Mouse (Mus musculus) hindbrain, embryonic 13.5 days (tissue): ENCODE results near the gene Qrich2. TPM values are rescaled to one million over a fixed set of nuclear protein-coding genes. Genes with fewer than 3 reads are reported as not detected.
A peak's percentile ranks its signal among the peaks of the same experiment; 100 is the strongest.
"Not testable (repeated sequence)": the region's sequence is repeated elsewhere in the genome, so short reads cannot be mapped to it uniquely, and the experiment has no call there.

ENCODE experiments used
- ATAC-seq: fragments of 200-750 bp; cut with Nextera tagmentation; 2 replicates; pipeline ENCODE4 v1.8.0; 2017; ENCODE audit warnings: moderate TSS enrichment; ENCODE audit not compliant: low FRiP score
- H3K27ac ChIP-seq: fragments of 300-500 bp; sonication (generic); 2 replicates; pipeline ENCODE4 v1.5.1; 2015; ENCODE audit warnings: inconsistent platforms, mild to moderate bottlenecking, moderate library complexity
- H3K27me3 ChIP-seq: fragments of 300-500 bp; sonication (generic); 2 replicates; pipeline ENCODE4 v1.6.1; 2015; ENCODE audit warnings: mild to moderate bottlenecking, inconsistent platforms
- H3K36me3 ChIP-seq: fragments of 300-500 bp; sonication (generic); 2 replicates; pipeline ENCODE4 v1.6.1; 2015; ENCODE audit warnings: mild to moderate bottlenecking, inconsistent platforms
- H3K4me1 ChIP-seq: fragments of 300-500 bp; sonication (generic); replicated peaks from 2 replicates; pipeline ENCODE4 v1.6.1; 2015; ENCODE audit warnings: inconsistent platforms
- H3K4me2 ChIP-seq: fragments of 300-500 bp; sonication (generic); 2 replicates; pipeline ENCODE4 v1.6.1; 2015; ENCODE audit warnings: inconsistent platforms, mild to moderate bottlenecking, moderate library complexity
- H3K4me3 ChIP-seq: fragments of 300-500 bp; sonication (generic); 2 replicates; pipeline ENCODE4 v1.5.1; 2015; ENCODE audit warnings: mild to moderate bottlenecking, inconsistent platforms
- H3K9ac ChIP-seq: fragments of 300-500 bp; sonication (generic); 2 replicates; pipeline ENCODE4 v1.6.1; 2015; ENCODE audit warnings: mild to moderate bottlenecking, inconsistent platforms
- H3K9me3 ChIP-seq: fragments of 300-500 bp; sonication (generic); 2 replicates; pipeline ENCODE4 v1.6.1; 2016; ENCODE audit warnings: inconsistent platforms
- WGBS: fragments of 180-500 bp; shearing (Covaris S2); methylation state at CpG from one replicate; pipeline ENCODE4 v1.1.7; 2015; 5-methylcytosine and 5-hydroxymethylcytosine counted together
- polyA plus RNA-seq: library from polyadenylated mRNA; unstranded; fragments of >200 nt; fragmentation: Nextera tagmentation; extraction: Ambion mirVana; gene quantifications from 2 replicates; pipeline ENCODE4 v1.2.1, GENCODE M21; 2015

Gene Qrich2
- polyA plus RNA-seq, 1 experiment from 2014 or later = 0.42 TPM

DNA sequence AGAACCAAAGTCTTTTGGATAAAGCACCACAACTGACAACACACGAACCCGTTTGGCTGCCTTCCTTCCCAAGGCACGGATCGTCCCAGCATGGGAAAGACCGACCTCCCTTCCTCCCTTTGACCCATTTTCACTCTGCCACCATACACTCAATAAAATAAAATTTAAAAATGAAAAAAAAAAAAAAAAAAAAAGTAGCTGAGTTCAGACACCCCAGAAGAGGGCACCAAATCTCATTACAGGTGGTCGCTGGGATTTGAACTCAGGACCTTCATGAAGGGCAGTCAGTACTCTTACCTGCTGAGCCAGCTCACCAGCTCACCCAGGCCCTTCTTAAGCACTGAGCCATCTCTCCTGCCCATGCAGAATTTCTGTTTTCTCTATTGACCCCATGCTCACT is 33.0 kb upstream of the Qrich2 start:
- Histone ChIP-seq H3K9me3 (no peaks in the 10 kb centered on the region), H3K27me3 (no peaks in the 10 kb centered on the region), H3K4me1 (peaks cover 21% of the 10 kb centered on the region), H3K27ac (no peak overlapping the region), H3K4me3 (no peak overlapping the region), H3K9ac (no peak overlapping the region), H3K4me2 (peak overlapping the region; percentile 44), H3K36me3 (no peaks in the 10 kb centered on the region)
- WGBS = 39% methylated on average over 6 of the region's 6 CpGs
- no peak for ATAC-seq

GRCm38 (mm10) chr11:116498596-116498995 is 32.6 kb upstream of the Qrich2 start:
- Histone ChIP-seq H3K4me3 (peak overlapping the region; percentile 23), H3K27ac (no peak overlapping the region), H3K9ac (0 out of 2 replicates have a peak overlapping the region, but pooled peaks have one; percentile 29), H3K9me3 (no peaks in the 10 kb centered on the region), H3K4me1 (peaks cover 24% of the 10 kb centered on the region), H3K4me2 (peak overlapping the region; percentile 44), H3K27me3 (no peaks in the 10 kb centered on the region), H3K36me3 (no peaks in the 10 kb centered on the region)
- WGBS = 38% methylated on average over 34 of the region's 34 CpGs
- no peak for ATAC-seq

- Histone ChIP-seq H3K9me3 (no peaks in the 10 kb centered on the region), H3K27ac (no peak overlapping the region), H3K9ac (no peak overlapping the region), H3K27me3 (no peaks in the 10 kb centered on the region), H3K36me3 (no peaks in the 10 kb centered on the region), H3K4me3 (no peak overlapping the region), H3K4me1 (peaks cover 24% of the 10 kb centered on the region), H3K4me2 (no peak overlapping the region)
- 89% methylated on average over 4 of the region's 4 CpGs for WGBS
- ATAC-seq = no peak
These were observed 31.3 kb upstream of the Qrich2 start for GRCm38 (mm10) chr11:116497313-116497712.

DNA sequence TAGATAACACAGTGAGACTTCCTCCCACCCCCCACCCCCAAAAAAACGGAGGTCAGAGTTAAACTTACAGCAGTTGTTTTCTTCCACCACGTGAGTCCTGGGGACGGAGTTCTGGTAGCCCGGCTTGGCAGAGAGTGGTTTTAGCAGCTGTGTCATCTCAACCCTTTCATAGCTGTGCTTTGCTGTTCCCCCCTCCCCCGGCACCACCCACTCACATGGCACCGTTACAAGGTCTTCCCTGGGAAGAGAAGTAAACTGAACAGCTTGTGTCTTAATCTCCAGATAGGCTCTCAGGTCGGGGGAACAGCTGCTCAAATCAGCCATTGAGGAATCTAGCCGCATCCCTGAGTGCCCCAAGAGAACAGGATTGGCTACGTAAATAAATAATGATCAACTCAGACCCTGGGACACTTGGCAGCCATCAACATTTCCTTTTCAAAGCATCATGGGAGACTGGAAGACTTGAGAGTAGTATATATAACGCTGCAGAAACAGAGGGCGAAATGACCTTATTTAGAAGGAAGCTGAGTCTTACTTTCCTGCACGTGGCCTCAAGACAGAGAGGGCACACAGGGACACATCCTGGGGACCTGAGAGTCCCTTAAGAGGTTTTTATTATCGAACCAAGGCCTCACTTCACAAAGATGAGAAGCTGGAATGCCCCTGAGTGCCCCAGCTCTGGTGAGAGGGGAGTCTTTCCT is 28.6 kb upstream of the Qrich2 start:
- Histone ChIP-seq H3K27ac (peak overlapping the region; percentile 71), H3K9ac (no peak overlapping the region), H3K9me3 (no peaks in the 10 kb centered on the region), H3K4me1 (peaks cover 26% of the 10 kb centered on the region), H3K4me3 (no peak overlapping the region), H3K27me3 (no peaks in the 10 kb centered on the region), H3K36me3 (no peaks in the 10 kb centered on the region), H3K4me2 (no peak overlapping the region)
- 38% methylated on average over 13 of the region's 13 CpGs for WGBS
- no peak for ATAC-seq

DNA sequence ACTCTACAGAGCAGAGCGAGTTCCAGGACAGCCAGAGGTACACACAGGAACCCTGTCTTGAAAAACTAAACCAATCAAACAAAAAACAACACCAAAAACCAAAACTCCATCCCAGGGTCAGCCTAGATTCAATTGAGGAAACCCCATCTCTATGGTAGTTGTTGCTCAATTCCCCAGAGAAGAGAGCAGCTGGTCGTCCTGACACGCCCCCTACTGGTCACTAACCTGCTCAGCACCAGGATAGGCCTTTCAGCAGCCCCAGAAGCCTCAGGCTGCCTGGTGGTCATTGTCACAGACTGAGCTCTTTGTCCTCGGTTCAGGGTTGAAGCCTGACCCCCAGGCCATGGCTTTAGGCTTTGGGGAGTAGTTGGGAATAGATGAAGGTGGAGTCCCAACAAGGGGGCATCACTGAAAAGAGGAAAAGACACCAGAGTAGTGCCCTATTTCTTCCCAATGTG is 27.8 kb upstream of the Qrich2 start, which contains the start of gene Prpsap1:
Prpsap1 (minus strand) TSS at position 408 of the 458 bp plus-strand sequence.
- H3K4me2 ChIP-seq = no peak within 1 kb of the TSS
- H3K9me3 ChIP-seq = no peaks in the 10 kb centered on the region
- H3K27ac ChIP-seq = peak within 1 kb of the TSS; percentile 71
- H3K36me3 ChIP-seq = no peaks in the 10 kb centered on the region
- 26% methylated on average over 4 of the region's 4 CpGs for WGBS
- no peaks in the 10 kb centered on the region for H3K27me3 ChIP-seq
- no peak within 1 kb of the TSS for H3K9ac ChIP-seq
- no peak within 1 kb of the TSS for H3K4me3 ChIP-seq
- H3K4me1 ChIP-seq = peaks cover 32% of the 10 kb centered on the region
- ATAC-seq = no peak

DNA sequence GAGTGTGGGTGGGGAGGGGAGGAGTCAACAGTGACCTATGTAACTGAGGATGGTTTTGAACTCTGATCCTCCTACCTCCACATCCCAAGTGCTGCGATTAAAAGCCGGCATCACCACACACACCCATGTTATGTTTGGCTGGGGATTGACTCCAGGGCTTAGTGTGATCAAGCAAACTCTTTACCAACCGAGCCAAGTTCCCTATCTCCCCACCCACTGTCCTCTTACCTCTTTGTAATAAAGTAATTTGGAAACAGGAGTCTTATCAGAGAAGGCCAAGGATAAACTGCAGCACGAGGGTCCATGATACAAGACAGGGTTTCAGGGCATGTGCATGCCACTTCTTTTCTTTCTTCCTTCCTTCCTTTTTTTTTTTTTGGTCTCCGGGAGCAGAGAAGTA is 27.1 kb upstream of the Qrich2 start:
- no peak overlapping the region for H3K9ac ChIP-seq
- H3K4me3 ChIP-seq = no peak overlapping the region
- 81% methylated on average over 5 of the region's 5 CpGs for WGBS
- H3K4me2 ChIP-seq = no peak overlapping the region
- no peaks in the 10 kb centered on the region for H3K27me3 ChIP-seq
- H3K9me3 ChIP-seq = no peaks in the 10 kb centered on the region
- H3K27ac ChIP-seq = no peak overlapping the region
- no peak for ATAC-seq
- H3K4me1 ChIP-seq = peaks cover 32% of the 10 kb centered on the region
- no peaks in the 10 kb centered on the region for H3K36me3 ChIP-seq

DNA sequence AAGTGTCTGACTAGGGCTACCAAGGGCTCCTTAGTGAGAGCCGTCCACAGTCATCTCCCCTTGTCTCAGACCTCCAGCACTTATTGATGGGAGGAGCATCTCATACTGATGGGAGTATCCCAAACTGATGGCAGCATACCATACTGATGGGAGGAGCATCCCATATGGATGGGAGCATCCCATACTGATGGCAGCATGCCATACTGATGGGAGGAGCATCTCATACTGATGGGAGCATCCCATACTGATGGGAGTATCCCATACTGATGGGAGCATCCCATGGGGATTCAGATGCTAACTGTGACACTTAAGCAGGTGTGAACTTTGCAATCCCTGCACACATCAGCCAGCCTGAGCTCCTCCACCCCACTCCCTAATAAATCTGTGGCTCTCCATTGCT is 26.5 kb upstream of the Qrich2 start:
- H3K9me3 ChIP-seq, H3K27ac ChIP-seq, H3K36me3 ChIP-seq, H3K9ac ChIP-seq, ATAC-seq, H3K4me3 ChIP-seq, H3K27me3 ChIP-seq, H3K4me2 ChIP-seq: not testable (repeated sequence)
- 82% methylated on average over 1 of the region's 1 CpGs for WGBS
- H3K4me1 ChIP-seq = peaks cover 39% of the 10 kb centered on the region

DNA sequence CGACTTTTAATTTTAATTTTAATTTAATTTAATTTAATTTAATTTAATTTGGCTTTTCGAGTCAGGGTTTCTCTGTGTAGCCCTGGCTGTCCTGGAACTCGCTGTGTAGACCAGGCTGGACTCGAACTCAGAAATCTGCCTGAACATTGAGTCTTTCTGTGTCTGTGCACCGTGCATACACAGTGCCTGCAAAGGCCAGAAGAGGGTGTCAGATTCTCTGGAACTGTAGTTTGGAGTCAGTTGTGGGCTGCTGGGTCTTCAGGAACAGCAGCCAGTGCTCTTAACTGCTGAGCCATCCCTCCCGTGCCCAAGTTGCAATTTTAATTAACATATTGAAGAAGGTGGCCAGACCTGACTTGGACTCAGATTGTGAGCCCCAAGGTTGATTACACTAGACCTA is 25.3 kb upstream of the Qrich2 start:
- Histone ChIP-seq H3K9me3 (no peaks in the 10 kb centered on the region), H3K27me3 (no peaks in the 10 kb centered on the region), H3K4me3 (no peak overlapping the region), H3K4me2 (peak overlapping the region; percentile 62; the same call in 1 of the 2 replicates), H3K27ac (no peak overlapping the region), H3K4me1 (peaks cover 39% of the 10 kb centered on the region), H3K9ac (no peak overlapping the region), H3K36me3 (peaks cover 15% of the 10 kb centered on the region)
- WGBS = 75% methylated on average over 6 of the region's 6 CpGs
- ATAC-seq = no peak

- Histone ChIP-seq H3K27me3 (no peaks in the 10 kb centered on the region), H3K4me2 (peak overlapping the region; percentile 62), H3K9ac (peak overlapping the region; percentile 96)
These were observed 24.4 kb upstream of the Qrich2 start for GRCm38 (mm10) chr11:116490232-116491107.

GRCm38 (mm10) chr11:116489771-116490231 is 23.8 kb upstream of the Qrich2 start:
- 0% methylated on average over 37 of the region's 39 CpGs for WGBS
- peak; percentile 74 for ATAC-seq

More at GRCm38 (mm10) chr11:116490232-116491107, 24.4 kb upstream of the Qrich2 start:
- H3K36me3 ChIP-seq = peaks cover 24% of the 10 kb centered on the region
- H3K4me1 ChIP-seq = peaks cover 39% of the 10 kb centered on the region
- H3K27ac ChIP-seq = peak overlapping the region; percentile 92
- no peaks in the 10 kb centered on the region for H3K9me3 ChIP-seq
- ATAC-seq = peak; percentile 91
- under 1% methylated on average over 50 of the region's 62 CpGs for WGBS
- peak overlapping the region; percentile 97 for H3K4me3 ChIP-seq

DNA sequence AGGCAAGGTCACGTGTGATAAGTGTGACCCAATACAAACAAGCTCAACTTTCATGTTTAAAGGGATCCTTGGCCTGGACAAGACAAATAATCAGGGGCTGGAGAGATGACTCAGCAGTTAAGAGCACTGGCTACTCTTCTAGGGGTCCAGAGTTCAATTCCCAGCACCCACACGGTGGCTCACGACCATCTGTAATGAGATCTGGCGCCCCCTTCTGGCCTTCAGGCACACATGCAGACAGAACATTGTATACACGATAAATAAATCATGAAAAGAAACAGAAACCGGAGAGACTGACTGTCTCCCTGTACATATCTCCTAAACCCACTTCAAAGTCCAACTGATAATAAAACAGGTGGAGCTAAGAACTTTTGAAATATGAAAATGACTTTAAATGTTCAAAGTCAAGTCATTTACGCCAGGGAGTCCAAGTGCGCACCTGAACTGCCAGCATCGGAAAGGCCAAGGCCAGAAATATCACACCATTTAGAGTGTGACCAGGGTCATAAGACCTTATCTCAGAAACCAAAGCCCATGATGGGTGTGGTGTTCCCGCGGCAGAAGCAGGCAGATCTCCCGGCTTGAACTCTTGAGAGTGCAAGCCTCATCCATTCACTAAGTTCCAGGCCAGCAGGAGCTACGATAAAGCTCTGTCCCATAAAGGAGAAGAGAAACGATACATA is 22.8 kb upstream of the Qrich2 start:
- no peak for ATAC-seq

More at GRCm38 (mm10) chr11:116489771-116490231, 23.8 kb upstream of the Qrich2 start:
- Histone ChIP-seq H3K9me3 (no peaks in the 10 kb centered on the region), H3K4me1 (peaks cover 33% of the 10 kb centered on the region), H3K27me3 (no peaks in the 10 kb centered on the region), H3K9ac (peak overlapping the region; percentile 96), H3K27ac (peak overlapping the region; percentile 92), H3K4me3 (peak overlapping the region; percentile 97), H3K36me3 (peaks cover 30% of the 10 kb centered on the region), H3K4me2 (peak overlapping the region; percentile 62)

GRCm38 (mm10) chr11:116488207-116488606 is 22.2 kb upstream of the Qrich2 start:
- no peak overlapping the region for H3K27ac ChIP-seq
- H3K4me2 ChIP-seq = no peak overlapping the region
- peaks cover 45% of the 10 kb centered on the region for H3K36me3 ChIP-seq
- no peaks in the 10 kb centered on the region for H3K9me3 ChIP-seq
- no peaks in the 10 kb centered on the region for H3K27me3 ChIP-seq
- H3K4me1 ChIP-seq = peaks cover 22% of the 10 kb centered on the region
- ATAC-seq = no peak
- H3K9ac ChIP-seq = no peak overlapping the region
- H3K4me3 ChIP-seq = no peak overlapping the region

More for the DNA sequence above, 22.8 kb upstream of the Qrich2 start:
- Histone ChIP-seq H3K27ac (no peak overlapping the region), H3K9ac (peak overlapping the region; percentile 96), H3K4me2 (peak overlapping the region; percentile 62), H3K4me1 (peaks cover 23% of the 10 kb centered on the region), H3K27me3 (no peaks in the 10 kb centered on the region), H3K36me3 (peaks cover 39% of the 10 kb centered on the region), H3K4me3 (peak overlapping the region; percentile 97), H3K9me3 (no peaks in the 10 kb centered on the region)
- whole genome bisulfite sequencing = 79% methylated on average over 14 of the region's 14 CpGs
